Mouse (Mus musculus): Measurements from ENCODE around the gene Serpinf1. TPM values are rescaled to one million over a fixed set of nuclear protein-coding genes. Genes with fewer than 3 reads are reported as not detected.

Gene Serpinf1
- total and polyA plus RNA-seq, 3 experiments, result 0.38 TPM; not detected in 2

- TF ChIP-seq GATA1 (IDR thresholded peaks at IDR 0.05; ENCODE audit: borderline replicate concordance, low read length) (no peak), POLR2AphosphoS5 (IDR thresholded peaks at IDR 0.05; ENCODE audit: insufficient replicate concordance, low read depth, low read length) (no peak), TAL1 (conservative IDR thresholded peaks at IDR 0.05; ENCODE audit: low read depth, low read length) (no peak), CTCF (IDR thresholded peaks at IDR 0.05; ENCODE audit: low read depth, low read length) (no peak), GATA2 (IDR thresholded peaks at IDR 0.05; ENCODE audit: borderline replicate concordance, low read depth, low read length) (no peak)
- DNase-seq (ENCODE audit: low spot score), result no peak
- peaks cover 13% of the 10 kb centered on the region for H3K4me1 ChIP-seq (ENCODE audit: insufficient read depth, low read depth, low read length)
Measured at GRCm38 (mm10) chr11:75409679-75410575, 12.6 kb downstream of the Serpinf1 start.

GRCm38 (mm10) chr11:75406865-75407264, 15.6 kb downstream of the Serpinf1 start:
- Histone ChIP-seq H3K36me3 (replicated peaks) (peaks cover 34% of the 10 kb centered on the region), H3K9me3 (replicated peaks) (no peaks in the 10 kb centered on the region), H3K4me3 (ENCODE audit: low read depth, low read length) (no peak overlapping the region), H3K27me3 (ENCODE audit: insufficient read depth, low read length) (no peaks in the 10 kb centered on the region; the same call in 1 of the 2 replicates), H3K4me1 (ENCODE audit: insufficient read depth, low read depth, low read length) (no peaks in the 10 kb centered on the region)
- no peak for ATAC-seq (ENCODE audit: extremely low read depth, insufficient number of reproducible peaks, low FRiP score, poor library complexity, severe bottlenecking)
- no peak for DNase-seq (ENCODE audit: low spot score)
- peak; percentile 85 for TF ChIP-seq CTCF (IDR thresholded peaks at IDR 0.05; ENCODE audit: low read depth, low read length)
- no peak for TF ChIP-seq TAL1 (conservative IDR thresholded peaks at IDR 0.05; ENCODE audit: low read depth, low read length)

More at GRCm38 (mm10) chr11:75409679-75410575, 12.6 kb downstream of the Serpinf1 start:
- ATAC-seq (ENCODE audit: extremely low read depth, insufficient number of reproducible peaks, low FRiP score, poor library complexity, severe bottlenecking), result no peak
- H3K36me3 ChIP-seq (replicated peaks), result peaks cover 9% of the 10 kb centered on the region
- no peak overlapping the region for H3K4me3 ChIP-seq (ENCODE audit: low read depth, low read length)
- no peaks in the 10 kb centered on the region; the same call in 1 of the 2 replicates for H3K27me3 ChIP-seq (ENCODE audit: insufficient read depth, low read length)
- H3K9me3 ChIP-seq (replicated peaks), result no peaks in the 10 kb centered on the region

DNA sequence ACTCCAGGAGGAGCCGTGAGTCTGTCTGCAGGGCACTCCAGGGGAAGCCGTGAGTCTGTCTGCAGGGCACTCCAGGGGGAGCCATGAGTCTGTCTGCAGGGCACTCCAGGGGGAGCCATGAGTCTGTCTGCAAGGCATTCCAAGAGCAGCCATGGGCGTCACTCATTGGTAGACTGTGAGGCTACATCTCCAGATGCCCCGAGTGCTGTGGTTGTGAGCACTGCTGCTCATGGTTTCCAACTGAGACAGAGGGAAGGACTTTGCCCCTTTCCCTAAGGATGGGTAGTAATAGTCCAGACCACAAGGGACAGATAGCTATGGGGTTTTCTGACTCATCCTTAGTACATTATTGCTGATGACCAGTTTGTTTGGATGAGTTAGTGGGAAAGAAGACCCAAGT, 16.4 kb downstream of the Serpinf1 start:
- Histone ChIP-seq H3K4me1 (ENCODE audit: insufficient read depth, low read depth, low read length) (no peaks in the 10 kb centered on the region), H3K36me3 (replicated peaks) (peaks cover 35% of the 10 kb centered on the region), H3K9me3 (replicated peaks) (no peaks in the 10 kb centered on the region), H3K4me3 (ENCODE audit: low read depth, low read length) (no peak overlapping the region), H3K27me3 (ENCODE audit: insufficient read depth, low read length) (no peaks in the 10 kb centered on the region; the same call in 1 of the 2 replicates)
- no peak for DNase-seq (ENCODE audit: low spot score)
- no peak for TF ChIP-seq POLR2AphosphoS5 (IDR thresholded peaks at IDR 0.05; ENCODE audit: insufficient replicate concordance, low read depth, low read length)
- ATAC-seq (ENCODE audit: extremely low read depth, insufficient number of reproducible peaks, low FRiP score, poor library complexity, severe bottlenecking), result no peak

DNA sequence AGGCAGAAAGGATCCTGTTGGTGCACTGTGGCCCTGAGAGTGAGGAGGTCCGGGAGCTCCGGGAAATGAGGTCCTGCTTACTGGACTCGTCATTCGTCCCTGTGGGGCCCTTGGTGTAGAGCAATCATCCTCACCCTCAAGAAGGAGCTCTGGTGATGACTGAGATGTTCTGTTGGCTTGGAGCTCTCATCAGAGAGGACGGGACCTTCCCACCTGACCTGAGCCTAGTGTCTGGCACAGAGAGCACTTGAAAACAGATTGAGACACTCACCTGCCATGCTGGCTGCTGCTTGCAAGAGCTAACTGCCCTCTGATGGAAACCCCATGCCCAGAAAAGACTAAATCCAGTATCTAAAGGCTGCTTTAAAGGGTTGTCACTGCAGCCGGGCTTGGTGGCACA, 17.7 kb downstream of the Serpinf1 start:
- TF ChIP-seq CTCF (IDR thresholded peaks at IDR 0.05; ENCODE audit: low read depth, low read length) (no peak), GATA1 (IDR thresholded peaks at IDR 0.05; ENCODE audit: borderline replicate concordance, low read length) (no peak), POLR2AphosphoS5 (IDR thresholded peaks at IDR 0.05; ENCODE audit: insufficient replicate concordance, low read depth, low read length) (no peak), GATA2 (IDR thresholded peaks at IDR 0.05; ENCODE audit: borderline replicate concordance, low read depth, low read length) (no peak), TAL1 (conservative IDR thresholded peaks at IDR 0.05; ENCODE audit: low read depth, low read length) (no peak)
- DNase-seq (ENCODE audit: low spot score) (no peak), ATAC-seq (ENCODE audit: extremely low read depth, insufficient number of reproducible peaks, low FRiP score, poor library complexity, severe bottlenecking) (no peak)
- peaks cover 47% of the 10 kb centered on the region for H3K36me3 ChIP-seq (replicated peaks)
- no peaks in the 10 kb centered on the region for H3K9me3 ChIP-seq (replicated peaks)
- no peak overlapping the region for H3K4me3 ChIP-seq (ENCODE audit: low read depth, low read length)
- no peaks in the 10 kb centered on the region for H3K4me1 ChIP-seq (ENCODE audit: insufficient read depth, low read depth, low read length)
- no peaks in the 10 kb centered on the region for H3K27me3 ChIP-seq (ENCODE audit: insufficient read depth, low read length)

DNA sequence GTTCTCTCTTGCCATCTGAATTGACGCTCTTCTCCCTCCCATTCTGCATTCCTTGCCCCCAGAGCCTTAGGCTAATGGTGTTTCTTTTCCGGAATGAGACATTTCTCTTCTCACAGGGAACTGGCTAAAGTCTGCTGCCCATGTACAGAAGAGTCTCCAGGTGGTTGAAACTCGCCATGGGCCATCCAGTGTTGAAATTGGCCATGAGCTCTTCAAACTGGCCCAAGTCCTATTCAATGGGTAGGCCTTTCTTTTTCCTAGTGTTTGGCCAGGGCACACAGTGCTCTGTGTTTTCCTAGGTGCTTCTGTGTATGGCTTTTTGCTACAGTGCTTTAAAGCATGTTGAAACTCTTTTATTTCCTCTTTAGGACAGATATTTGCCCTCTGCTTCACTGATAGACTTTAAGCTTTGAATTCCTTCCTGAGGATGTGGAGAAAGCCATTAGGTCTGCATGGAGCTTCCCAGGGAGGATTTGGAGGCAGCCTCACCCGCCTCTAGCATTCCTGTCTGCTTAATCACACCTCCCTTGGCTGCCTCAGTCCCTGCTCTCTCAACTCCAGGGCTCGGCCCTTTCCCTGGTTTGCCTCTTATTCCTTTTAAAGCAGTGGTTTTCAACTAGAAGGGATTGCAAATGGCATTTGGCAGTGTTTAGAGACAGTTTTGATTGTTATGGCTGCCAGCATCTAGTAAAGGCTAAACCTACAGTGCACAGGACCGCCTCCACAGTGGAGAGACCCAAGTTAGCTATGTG, 19.0 kb downstream of the Serpinf1 start:
- peaks cover 52% of the 10 kb centered on the region for H3K36me3 ChIP-seq (replicated peaks)
- DNase-seq (ENCODE audit: low spot score), result no peak
- no peaks in the 10 kb centered on the region for H3K4me1 ChIP-seq (ENCODE audit: insufficient read depth, low read depth, low read length)
- H3K27me3 ChIP-seq (ENCODE audit: insufficient read depth, low read length), result no peaks in the 10 kb centered on the region
- no peak for TF ChIP-seq TAL1 (conservative IDR thresholded peaks at IDR 0.05; ENCODE audit: low read depth, low read length)
- no peak for TF ChIP-seq GATA1 (IDR thresholded peaks at IDR 0.05; ENCODE audit: borderline replicate concordance, low read length)
- no peak for TF ChIP-seq CTCF (IDR thresholded peaks at IDR 0.05; ENCODE audit: low read depth, low read length)
- TF ChIP-seq POLR2AphosphoS5 (IDR thresholded peaks at IDR 0.05; ENCODE audit: insufficient replicate concordance, low read depth, low read length), result no peak
- no peak for TF ChIP-seq GATA2 (IDR thresholded peaks at IDR 0.05; ENCODE audit: borderline replicate concordance, low read depth, low read length)
- ATAC-seq (ENCODE audit: extremely low read depth, insufficient number of reproducible peaks, low FRiP score, poor library complexity, severe bottlenecking), result no peak
- no peaks in the 10 kb centered on the region for H3K9me3 ChIP-seq (replicated peaks)
- H3K4me3 ChIP-seq (ENCODE audit: low read depth, low read length), result no peak overlapping the region

- no peaks in the 10 kb centered on the region for H3K4me1 ChIP-seq (ENCODE audit: insufficient read depth, low read depth, low read length)
- H3K36me3 ChIP-seq (replicated peaks), result peaks cover 52% of the 10 kb centered on the region
- no peak for TF ChIP-seq GATA2 (IDR thresholded peaks at IDR 0.05; ENCODE audit: borderline replicate concordance, low read depth, low read length)
- no peak overlapping the region for H3K4me3 ChIP-seq (ENCODE audit: low read depth, low read length)
- ATAC-seq (ENCODE audit: extremely low read depth, insufficient number of reproducible peaks, low FRiP score, poor library complexity, severe bottlenecking) (no peak), DNase-seq (ENCODE audit: low spot score) (peak; percentile 22)
- H3K27me3 ChIP-seq (ENCODE audit: insufficient read depth, low read length), result no peaks in the 10 kb centered on the region
- no peaks in the 10 kb centered on the region for H3K9me3 ChIP-seq (replicated peaks)
Measured at GRCm38 (mm10) chr11:75402271-75402690, 20.2 kb downstream of the Serpinf1 start.

Data from G1E (cell line).